Mouse (Mus musculus) kidney, adult 8-10 months (tissue): ENCODE results near the gene Glt6d1.
A peak's percentile ranks its signal among the peaks of the same experiment; 100 is the strongest.

ENCODE experiments used
- DNase-seq, 2 experiments: peaks; one replicate each; pipeline ENCODE4 v3.0.0; 2022

The Glt6d1 gene

DNA sequence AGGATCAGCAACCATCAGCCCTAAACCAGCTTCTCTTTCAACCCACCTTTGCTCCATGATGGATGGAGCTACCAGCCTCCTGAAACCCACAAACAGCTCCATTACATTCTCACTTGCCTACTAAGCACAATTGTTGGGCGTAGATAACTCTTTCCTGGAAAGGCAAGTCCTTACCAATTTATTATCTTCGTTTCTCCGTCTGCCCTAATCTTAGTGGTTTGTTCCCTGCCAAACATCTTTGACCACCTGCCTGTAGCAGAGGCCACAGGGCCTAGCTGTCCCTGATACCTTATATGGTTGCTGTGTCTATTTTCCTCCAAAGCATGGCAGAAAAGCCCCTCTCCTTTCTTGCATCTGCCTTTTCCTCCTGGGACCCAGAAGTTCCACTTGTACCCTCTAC, 26.6 kb downstream of the Glt6d1 start:
- no peak for DNase-seq

DNA sequence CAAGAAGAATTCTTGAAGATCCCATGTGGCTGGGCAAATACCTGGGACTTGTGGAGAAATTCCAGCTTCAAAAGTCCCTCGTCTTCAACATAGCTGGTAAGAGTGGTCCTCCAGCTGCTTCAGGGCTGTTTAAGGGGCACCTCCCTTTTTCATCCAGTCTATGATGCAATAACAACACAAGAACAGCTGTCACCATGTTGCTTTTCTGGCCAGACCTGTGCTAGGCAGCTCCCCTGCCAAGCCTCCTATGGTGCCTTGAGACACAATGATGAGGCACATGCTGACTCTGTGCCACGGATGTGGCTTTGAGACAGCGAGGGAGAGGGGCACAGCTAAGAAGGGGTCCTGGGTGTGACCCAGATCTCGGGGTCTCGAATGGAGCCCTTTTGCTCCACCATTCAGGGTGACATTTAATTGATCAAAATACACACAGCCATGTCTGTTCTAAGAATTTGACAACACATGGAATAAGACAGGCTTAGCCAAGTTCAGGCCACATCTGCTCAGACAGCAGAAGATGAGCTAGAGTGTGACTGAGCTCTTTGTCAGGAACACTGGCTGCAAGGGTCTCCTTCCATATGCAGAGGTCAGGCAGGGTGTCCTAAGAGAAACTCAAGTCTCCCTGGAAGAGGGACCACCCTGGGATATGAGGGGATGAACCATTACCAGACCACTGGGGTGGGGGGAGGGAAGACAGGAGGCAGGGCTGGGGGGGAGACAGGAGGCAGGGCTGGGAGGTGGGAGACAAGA, 29.9 kb downstream of the Glt6d1 start:
- no peak for DNase-seq

GRCm38 (mm10) chr2:25781957-25782356, 33.7 kb downstream of the Glt6d1 start, which contains the start of gene Gm13539:
Gene Gm13539 (plus strand): TSS chr2:25782257.
- no peak for DNase-seq

DNA sequence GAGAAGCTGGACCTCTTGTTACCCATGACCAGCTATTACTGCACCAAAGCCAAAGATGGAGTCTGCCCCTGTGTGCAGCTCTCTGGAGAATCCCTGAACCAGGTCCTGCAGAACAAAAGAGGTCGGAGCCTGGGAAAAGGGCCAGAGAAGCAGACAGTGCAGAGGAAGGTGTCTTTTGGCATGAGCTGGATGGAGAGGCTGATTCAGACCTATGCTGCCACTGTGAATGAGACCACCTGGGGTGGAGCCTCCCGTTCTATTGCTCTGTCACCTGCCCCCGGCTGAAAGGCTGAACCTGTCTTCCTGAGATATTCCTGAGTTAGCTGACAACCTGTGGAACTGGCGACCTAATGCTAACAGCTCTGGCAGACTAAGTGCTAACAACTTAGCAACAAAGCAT, 34.7 kb downstream of the Glt6d1 start:
- DNase-seq = no peak

- no peak for DNase-seq
Observed at GRCm38 (mm10) chr2:25779076-25779475, 36.6 kb downstream of the Glt6d1 start.

DNA sequence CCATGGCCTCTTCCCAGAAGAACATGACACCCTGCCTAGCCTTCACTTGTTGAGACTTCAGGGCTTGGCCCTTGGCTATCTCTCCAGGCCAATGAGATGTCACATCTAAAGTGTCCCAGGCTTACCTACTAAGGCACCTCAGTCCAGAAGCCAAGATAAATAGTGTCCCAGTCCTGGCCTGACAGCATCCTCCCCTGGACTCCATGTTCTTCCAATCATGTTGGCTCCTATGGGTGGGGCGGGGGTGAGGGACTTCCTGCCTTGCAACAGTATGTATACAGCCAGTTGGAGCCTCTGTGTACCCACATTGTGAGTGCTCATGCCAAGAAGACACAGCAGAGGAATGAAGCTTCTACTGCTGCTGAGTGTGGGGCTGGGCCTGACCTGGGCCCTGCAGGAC, 38.9 kb downstream of the Glt6d1 start, which contains the start of gene Lcn11:
TSS of gene Lcn11 (plus strand) at position 301 of the 400 bp plus-strand sequence.
- DNase-seq = no peak

GRCm38 (mm10) chr2:25775991-25776390, 39.7 kb downstream of the Glt6d1 start:
- DNase-seq = peak in 1 of 2 experiments; percentile 31

GRCm38 (mm10) chr2:25774640-25775039, 41.0 kb downstream of the Glt6d1 start:
- no peak for DNase-seq

DNA sequence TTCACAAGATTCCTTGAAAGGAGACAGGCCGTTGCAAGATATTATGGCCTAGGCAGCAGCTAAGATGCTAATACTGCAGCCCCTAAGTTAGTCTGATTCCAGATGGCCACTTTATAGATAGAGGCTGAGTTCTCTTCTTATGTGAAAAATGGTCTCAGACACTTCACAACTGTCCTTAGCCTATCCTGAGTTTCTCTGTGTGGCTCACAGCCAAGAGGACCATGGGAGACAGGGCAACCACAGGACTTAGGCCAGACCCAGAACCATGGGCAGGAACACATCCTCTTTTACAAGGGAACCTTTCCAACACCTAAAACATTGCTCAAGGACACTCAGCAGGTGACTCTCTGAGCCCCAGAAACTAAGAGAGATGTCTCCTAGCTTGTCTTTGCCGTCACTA, 42.1 kb downstream of the Glt6d1 start:
- no peak for DNase-seq

GRCm38 (mm10) chr2:25767764-25768163, 47.9 kb downstream of the Glt6d1 start:
- DNase-seq = no peak

DNA sequence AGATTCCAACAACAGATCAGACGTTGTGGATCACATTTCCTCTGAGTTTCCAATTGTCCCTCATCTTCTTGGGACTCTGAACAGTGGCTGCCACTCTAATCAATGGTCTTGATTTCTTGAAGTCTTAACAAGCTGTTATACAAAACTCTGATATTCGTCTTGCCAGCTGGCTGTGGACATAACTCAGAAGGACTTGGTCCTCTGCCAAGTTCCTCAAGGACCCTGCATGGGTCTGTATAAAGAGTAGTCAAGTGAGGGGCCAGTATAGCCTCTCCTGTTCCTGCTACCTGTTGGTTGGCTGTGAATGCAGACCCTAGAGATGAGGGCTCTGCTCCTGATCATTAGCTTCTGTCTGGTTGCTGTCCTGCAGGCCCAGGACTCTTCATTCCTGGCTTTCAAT, 50.4 kb downstream of the Glt6d1 start, which contains the start of gene Lcn3:
TSS of gene Lcn3 (plus strand) at position 301 of the 400 bp plus-strand sequence.
- no peak for DNase-seq

GRCm38 (mm10) chr2:25758064-25758625, 57.5 kb downstream of the Glt6d1 start:
- no peak for DNase-seq

DNA sequence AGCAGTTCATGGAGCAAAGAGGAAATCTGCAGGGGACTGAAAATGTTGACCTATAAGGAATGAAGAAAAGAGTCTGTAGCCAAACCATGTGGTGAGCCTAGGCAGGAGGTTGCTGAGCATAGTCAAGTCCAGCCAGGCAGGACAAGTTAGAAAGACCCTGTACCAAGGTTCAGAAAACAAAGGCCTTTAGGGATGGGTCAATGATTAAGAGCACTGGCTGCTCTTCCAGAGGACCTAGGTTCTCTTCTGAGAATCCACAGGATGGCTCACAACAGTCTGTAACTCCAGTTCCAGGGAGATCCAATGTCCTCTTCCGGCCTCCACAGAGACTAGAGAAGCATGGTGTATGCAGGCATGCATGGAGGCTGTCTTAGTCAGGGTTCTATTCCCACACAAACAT, 61.4 kb downstream of the Glt6d1 start:
- peak; percentile 8 to 14 for DNase-seq
